Mouse (Mus musculus) heart, postnatal 10 days (tissue): ENCODE measurements at regions not wholly inside any gene's neighbourhood (a gene's known extent, or its start where the extent isn't known, plus 50 kb on each side); places are given as distances from the start of the nearest gene placed in this dataset.
A peak's percentile ranks its signal among the peaks of the same experiment; 100 is the strongest.

Experiments used
- DNase-seq, 2 experiments: peaks; one replicate each; pipeline ENCODE4 v3.0.0; 2021
- intact Hi-C: fragments of 180-260 bp; cut with DNase I; formaldehyde crosslinking; loops from one replicate; pipeline ENCODE4 v1.15.1; 2025

DNA sequence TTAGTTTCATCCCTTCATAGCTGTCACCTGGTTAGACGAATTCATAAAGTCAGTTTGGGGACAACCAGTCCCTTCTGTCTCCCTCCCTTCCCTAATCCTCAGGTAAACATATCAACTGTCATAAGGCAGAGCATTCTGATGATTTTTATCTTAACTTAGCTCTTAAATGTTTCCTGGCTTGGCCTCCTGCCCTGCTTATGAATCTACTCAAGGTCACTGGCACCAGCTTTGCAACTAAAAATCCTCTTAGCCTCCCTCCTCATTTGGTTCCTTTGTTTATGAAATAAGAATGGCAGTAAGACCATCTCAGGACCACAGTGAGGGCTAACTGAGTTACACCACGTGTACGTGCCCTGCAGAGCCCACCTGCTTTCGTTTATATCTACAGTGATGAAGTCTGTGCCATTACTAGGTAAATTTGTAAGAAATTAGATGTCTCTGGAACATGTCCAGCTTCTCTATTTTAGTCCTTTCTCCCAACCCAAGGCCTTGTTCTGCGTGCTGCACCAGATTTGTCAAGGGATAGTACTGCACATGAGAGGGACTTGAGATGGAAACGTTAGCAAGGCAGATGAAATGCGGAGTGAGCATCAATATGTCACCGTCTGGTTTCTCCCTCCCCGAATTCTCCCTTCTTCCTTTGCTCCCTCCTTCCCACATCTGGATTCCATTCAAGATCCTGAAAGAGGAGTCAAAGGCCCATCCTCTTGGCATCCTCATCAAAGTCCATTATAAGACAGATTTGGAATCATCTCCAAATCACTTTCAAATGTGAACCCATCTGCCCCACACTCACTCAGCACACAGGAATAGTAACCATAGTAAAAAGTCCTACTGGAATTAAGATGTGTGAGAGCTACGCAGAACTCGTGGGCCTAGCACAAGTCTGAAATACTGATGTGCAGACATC lies 457.4 kb downstream of the Efna5 start:
- no peak for DNase-seq

DNA sequence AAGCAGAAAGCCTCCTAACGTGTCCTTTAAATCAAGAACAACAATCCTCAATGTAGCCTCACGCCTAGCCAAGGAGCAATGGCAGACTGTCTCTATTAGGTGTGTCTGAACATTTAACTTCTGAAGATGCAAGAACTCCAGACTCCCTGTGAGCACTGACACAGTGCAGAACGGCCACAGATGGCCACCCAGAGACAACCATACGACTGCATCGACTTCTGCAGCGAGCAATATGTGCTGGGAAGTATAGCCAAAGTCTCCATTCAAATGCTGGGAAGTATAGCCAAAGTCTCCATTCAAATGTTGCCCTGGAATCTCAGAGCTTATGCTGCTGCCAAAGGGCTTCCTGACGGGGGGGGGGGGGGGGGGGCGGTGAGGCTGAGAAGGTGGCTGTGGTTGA lies 463.5 kb downstream of the Efna5 start:
- intact Hi-C loops, result loop anchor here (10.0 kb wide), 1 partner anchor 243 kb away; no protein-coding TSS in a partner anchor
- DNase-seq, result no peak

More for the DNA sequence above, 457.4 kb downstream of the Efna5 start:
- intact Hi-C loops, result no loop called here

DNA sequence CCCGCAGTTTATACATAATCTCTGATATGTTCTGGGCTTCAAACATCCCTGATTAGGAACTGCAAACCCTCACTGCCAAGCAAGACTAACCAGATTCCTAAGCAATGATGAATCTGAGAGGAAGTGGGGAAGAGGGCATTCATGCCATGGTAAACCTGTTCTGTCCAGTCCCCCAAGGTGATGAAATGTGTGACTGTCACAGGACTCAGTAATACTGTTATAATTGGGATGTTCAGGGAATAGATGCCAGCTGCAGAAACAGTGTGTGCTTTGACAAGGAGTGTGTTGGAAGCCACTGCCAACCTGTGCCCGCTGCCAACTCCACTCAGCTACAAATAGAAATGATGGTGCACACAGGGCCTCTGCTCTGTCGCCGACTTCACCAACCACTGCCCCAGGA lies 466.0 kb downstream of the Efna5 start:
- peak; percentile 88 to 90 for DNase-seq
- intact Hi-C loops, result loop anchor here (10.0 kb wide), 1 partner anchor 240 kb away; no protein-coding TSS in a partner anchor

DNA sequence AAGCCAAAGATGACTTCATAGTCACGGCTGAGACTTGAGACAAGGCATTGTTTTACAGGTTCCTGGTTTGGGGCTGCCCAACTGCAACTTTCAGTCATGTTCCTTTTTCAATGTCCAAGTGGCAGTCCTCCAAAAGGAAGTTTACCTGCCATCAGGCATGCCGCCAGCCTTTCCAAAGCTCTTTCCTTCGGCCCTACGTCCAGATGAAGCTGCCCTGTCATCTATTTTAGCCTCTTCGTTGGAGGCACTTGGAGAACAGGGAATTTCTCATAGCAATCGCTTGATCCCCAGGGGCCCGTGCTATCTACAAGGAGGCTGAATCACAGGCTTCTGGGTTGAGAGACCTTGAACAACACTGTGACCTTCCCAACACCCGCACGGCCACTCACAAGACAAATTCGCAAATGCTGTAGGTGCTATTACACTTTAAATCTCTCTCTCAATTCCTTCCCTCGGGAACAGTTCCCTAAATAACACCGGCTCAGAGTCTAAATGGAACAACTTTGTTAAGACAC lies 468.4 kb downstream of the Efna5 start:
- intact Hi-C loops, result loop anchor here (5.0 to 10.0 kb wide), 2 partner anchors 238 to 470 kb away; partner anchors contain the start of gene Efna5
- peak; percentile 45 to 66 for DNase-seq

DNA sequence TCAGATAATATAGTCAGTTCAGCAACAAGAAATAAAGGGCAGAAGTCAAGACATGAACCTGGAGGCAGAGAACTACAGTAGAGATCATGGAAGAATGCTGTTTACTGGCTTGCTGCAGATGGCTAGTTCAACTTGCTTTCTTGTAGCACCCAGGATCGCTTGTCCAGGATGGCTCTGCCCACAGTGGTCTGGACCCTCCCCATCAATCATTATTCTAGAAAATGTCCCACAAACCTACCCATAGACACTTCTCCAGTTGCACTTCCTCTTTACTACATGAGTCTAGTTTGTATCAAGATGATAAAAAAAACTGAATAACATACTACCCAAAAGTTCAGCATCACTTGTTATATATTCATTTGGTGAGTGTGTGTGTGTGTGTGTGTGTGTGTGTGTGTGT lies 477.4 kb downstream of the Efna5 start:
- intact Hi-C loops, result no loop called here

DNA sequence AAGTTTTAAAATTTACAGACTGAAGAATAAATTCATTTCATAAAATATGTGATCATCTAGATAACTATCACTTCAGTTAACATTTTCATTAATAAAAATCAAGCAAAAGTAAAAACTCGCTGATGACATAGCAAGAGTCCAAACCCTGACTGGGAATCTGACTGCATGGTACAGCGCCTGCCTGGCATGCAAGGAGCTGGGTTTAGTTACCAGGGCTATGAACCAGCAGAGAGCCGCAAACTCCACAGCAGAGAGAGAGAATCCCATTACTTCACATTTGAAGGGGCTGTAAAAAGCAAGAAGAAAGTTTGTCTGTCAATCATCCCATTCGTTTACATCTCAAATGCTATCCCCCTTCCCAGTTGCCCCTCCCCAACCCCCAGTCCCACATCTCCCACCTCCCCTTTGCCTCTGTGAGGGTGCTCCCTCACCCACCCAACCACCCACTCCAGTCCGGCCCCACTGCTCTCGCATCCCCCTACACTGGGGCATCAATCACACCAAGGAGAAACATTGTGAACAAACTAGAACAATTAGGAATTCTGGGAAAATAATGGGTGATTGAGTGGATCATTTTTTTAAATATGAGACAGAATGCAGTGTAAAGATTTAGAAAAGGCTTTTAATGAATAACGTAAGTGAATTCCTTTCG lies 487.6 kb downstream of the Efna5 start:
- intact Hi-C loops, result no loop called here

More for the DNA sequence above, 477.4 kb downstream of the Efna5 start:
- no peak for DNase-seq

DNA sequence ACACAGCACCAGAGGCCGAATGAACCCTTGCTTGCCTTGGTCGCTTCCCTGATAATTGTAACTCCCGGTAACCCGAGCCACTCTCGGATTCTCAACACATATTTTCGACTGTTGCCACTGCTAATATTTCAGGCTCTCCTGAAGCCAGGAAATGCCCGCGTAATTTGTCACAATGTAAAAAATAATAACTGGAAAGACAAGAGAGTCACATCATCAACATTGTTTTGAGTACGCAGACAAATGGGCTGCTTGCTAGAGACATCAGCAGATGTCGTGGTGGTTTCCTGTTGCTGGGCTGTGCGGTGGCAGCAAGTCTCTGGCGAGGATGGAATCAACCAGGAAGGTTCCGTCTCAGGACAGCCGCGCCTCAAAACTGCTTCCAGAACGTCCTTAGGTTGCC lies 497.1 kb downstream of the Efna5 start:
- intact Hi-C loops, result no loop called here
- DNase-seq, result no peak

More for the DNA sequence above, 487.6 kb downstream of the Efna5 start:
- DNase-seq, result no peak

DNA sequence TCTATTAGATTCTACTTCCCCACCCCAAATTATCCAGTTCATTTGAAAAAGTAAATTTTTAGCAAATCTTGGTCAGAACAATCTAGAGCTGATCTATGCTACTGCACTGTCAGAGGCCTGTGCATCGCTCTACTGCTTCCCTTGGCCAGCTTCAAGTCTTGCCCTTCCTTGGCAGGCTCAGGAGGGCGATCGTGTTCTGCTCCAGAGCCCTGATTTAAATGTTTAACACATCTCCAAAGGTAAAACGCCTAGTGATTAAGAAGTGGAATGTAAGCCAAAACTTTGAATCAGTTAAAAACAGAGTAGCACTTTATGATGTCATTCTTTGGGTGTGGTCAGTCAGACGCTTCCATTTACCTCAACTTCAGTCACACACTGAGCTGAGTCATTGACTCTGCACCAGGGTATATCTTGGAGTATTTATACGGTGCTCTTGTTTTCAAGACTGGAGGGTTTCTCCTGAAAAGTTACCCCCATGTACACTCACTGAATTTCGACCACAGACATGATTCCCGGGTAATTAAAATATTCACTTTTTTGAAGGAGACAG lies 502.2 kb downstream of the Efna5 start:
- DNase-seq, result no peak
- intact Hi-C loops, result no loop called here

DNA sequence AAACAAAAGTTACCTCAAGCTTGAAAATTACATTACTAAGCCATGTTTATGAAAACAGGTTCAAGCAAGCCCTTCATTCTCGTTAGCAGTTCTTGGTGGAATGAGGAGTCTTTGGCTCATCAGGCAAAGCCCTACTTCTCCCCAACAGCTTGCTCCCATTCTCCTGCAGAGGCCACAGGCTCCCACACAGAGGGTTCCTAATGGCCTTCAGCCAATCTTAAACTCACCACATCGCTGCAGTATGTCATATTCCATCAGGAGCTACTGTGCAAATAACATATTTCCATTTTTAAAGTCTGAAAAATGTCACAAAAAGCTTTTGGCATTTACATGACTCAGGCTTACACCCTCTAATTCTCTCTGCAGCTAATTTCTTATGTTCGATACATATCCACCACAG lies 512.0 kb downstream of the Efna5 start:
- intact Hi-C loops, result no loop called here

DNA sequence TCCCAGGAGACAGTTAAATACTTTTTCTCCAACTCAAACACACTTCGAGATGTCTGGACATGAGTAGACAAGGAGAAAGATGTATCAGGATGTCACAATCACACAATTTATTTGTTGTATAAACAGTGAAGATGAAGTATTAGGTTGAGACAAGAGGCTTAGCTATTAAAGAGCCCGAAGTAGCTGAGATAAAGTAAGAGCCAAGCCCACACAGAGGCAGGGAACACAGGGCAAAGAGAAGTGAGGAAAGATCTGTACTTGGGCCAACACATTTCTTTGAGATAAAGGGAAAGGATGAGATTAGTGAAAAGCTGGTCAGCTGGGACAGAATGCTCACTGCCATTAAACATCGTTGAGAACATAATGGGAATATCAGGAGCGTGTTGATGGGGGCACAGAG lies 513.2 kb downstream of the Efna5 start:
- no peak for DNase-seq
- intact Hi-C loops, result no loop called here

More for the DNA sequence above, 512.0 kb downstream of the Efna5 start:
- no peak for DNase-seq

DNA sequence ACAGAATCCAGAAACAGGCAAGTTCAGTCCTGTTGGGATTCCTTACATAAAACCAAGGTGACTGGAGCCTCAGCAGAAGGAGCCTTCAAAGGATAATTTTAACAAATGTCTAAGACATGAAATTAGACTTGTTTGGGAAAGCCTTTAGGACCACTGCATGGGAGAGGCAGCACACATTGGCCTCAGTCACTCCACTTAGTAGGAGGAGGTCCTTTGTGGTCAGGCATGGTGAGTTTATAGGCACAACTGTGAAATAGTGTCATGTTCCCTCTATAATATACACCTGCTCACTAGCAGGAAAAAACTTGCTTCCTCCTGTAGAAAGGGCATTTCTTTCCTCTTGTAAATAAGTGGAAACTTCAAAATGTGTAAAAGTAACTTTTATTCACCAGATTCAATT lies 522.8 kb downstream of the Efna5 start:
- DNase-seq, result no peak
- intact Hi-C loops, result no loop called here

DNA sequence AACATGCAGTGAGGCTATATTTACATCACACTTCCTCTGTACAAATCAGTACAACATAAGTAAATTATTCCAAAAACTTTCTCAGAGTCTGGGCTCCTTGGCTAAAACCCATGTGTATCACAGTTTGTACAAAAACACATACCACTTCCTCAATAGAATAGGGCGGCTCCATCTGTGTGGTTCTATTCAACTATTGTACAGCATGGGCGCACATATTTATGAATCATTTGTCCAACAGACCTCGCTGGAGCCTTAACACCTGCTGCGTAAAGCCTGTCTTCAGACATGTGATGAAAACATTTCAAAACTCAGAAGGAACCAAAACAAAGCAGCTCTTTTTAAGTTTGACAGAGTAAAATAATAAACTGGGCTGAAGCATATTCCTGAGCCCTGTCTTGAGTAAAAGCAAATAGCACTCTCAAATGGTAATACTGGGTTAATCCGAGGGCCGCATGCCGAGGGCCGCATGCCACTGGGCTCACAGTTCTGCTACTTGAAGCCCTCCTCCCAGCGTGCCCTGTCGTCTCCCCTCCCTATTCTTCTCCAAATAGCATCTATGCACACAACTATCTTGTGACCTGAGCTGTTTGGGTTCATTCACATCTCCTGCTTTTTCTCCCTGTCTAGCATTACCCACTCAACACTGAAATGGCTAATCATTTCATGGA lies 543.1 kb downstream of the Efna5 start:
- intact Hi-C loops, result no loop called here
- no peak for DNase-seq

DNA sequence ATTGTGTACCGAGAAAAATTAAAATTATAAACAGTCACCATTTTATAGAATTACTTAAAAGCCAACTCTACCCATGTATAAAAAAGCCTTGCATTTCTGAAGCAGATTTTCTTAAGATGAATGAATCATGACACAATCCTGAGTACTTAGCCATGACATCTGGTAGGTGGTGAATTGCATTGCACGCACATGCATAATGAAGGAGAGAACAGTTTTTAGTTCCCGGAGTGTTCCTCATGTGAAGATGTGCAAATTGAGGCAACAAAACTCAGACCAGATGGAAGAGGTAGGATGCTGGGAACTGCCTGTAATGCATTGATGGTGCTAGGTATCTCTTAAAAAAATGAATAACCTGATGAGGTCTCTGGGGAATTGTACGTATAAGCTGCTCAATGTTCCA lies 550.9 kb downstream of the Efna5 start:
- intact Hi-C loops, result no loop called here
- no peak for DNase-seq

DNA sequence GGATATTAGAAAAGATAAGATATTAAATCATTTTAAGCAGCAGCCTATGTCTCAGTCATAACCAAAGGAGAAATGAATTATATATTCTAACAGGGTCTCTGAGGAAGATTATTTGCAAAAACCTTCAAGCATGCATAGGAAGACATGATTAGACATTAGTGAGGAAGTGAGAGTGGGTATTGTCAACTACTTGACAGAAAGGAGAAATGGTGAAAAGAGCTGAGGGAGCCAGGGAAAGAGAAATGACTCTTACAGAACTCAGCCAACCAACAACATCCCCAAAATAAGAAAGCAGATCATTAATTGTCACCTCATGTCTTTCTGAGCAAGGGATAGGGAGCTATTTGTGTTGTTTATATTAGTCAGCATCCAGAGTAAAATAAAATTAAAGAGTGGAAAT lies 554.3 kb downstream of the Efna5 start:
- intact Hi-C loops, result no loop called here
- DNase-seq, result no peak

DNA sequence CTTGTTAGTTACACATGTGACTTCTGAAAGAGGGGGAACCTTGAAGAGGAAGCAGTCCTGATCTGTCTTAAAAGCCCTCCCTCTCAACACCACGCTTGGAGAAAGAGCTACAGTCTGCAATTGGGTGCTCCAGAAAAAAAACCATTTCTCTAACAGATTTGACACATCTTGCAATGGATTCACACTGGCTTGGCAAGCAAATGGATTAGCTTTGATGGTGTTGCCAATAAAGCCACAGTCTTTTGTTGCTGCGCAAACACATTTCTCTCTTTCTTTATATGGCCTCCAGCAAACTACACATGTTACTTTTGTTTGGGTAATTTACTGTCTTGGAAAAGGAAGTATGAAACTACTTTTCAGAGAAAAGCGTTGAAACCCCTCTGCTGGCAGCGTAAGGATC lies 562.1 kb downstream of the Efna5 start:
- DNase-seq, result no peak
- intact Hi-C loops, result no loop called here

DNA sequence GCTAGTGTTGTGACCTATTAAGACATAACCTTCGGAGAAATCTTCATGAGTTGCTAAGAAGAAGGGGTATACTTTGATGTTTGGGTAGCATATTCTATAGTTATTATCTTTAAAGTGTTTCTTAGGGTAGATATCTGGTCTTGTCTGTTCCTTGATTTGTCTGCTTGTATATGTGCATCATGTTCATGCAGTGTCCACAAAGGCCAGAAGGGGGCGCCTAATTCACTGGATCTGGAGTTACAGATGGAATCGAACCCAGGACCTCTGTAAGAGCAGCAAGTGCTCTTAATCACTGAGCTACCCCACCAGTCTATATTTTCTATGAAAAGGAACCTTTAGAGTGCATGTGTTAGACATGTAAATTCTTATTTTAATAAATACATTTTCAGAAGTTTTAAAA lies 571.1 kb downstream of the Efna5 start:
- intact Hi-C loops, result no loop called here
- no peak for DNase-seq

DNA sequence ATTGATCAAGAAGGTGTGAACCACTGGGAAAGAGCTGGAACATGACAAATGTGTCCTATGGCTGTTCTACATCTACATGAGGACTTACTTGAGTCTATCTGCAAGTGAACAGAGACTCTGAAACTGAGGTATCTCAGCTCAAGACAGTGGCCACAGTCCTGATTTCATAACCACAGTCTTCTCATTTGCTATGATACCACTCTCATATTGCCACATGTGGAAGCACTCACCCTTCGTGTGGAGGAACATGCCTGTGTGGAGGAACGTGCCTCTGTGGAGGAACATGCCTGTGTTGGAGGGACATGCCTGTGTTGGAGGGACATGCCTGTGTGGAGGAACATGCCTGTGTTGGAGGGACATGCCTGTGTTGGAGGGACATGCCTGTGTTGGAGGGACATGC lies 574.0 kb downstream of the Efna5 start:
- intact Hi-C loops, result loop anchor here (10.0 kb wide), 1 partner anchor 578 kb away; the partner anchor contains the start of gene Efna5
- DNase-seq, result no peak

DNA sequence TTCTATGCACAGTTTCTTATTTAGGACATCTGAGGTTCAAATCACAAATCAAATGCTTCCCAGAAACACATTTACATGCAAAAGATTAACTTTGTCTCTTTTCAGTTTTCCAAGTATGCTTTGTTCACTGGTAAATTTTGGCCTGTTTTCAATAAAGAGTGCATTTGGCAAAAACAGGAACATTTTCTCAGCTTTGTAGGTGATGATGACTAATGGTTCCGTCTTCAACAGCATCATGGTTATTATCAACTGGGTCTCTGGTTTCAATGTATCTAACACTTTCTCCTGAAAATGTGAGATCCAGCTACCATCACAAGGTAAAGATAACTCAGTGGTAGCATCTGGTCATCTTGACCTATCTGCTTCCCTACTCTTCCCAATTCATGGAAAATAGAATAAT lies 574.6 kb downstream of the Efna5 start:
- intact Hi-C loops, result loop anchor here (10.0 kb wide), 1 partner anchor 578 kb away; the partner anchor contains the start of gene Efna5
- DNase-seq, result no peak

DNA sequence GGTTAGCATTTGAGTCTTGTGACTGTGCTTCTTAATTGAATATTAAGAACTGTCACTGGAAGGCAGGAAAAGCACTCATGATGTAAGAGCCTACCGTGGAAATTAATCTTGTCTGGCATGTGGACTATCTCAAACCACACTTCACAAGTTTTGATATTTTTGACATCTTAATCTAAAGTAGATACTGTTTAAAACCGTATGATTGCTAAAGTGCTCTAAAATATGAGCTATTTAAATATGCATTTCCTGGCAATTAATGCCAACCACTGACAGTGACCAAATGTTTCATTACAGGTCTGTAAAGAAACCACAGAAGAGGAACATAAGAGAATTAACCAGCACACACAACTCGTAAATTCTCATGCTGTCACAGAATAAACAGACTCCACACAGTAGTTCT lies 576.0 kb downstream of the Efna5 start:
- DNase-seq, result no peak
- intact Hi-C loops, result loop anchor here (10.0 kb wide), 1 partner anchor 580 kb away; the partner anchor contains the start of gene Efna5

DNA sequence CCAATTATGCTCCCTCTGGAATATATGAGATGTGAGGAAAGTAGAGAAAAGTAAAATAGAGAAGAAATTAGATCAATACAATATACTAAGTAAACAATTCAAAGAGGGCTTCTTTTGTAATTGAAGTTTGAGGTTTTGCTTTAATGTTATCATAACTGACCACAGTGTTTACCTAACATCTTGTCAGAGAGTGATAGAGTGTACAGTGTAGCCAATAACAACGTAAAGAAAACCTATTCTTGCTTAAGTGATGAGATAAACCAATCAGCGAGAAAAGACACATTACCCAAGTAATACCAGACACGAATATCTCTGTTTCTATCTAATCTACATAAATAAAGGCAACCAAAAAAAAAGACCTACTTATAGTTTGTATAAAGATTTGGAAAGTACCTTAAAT lies 577.0 kb downstream of the Efna5 start:
- no peak for DNase-seq
- intact Hi-C loops, result loop anchor here (10.0 kb wide), 1 partner anchor 581 kb away; the partner anchor contains the start of gene Efna5
